Mouse (Mus musculus) cerebellum, adult 2 months (tissue): ENCODE measurements around the gene Zfp773. TPM values are rescaled to one million over a fixed set of nuclear protein-coding genes. Genes with fewer than 3 reads are reported as not detected.
A peak's percentile ranks its signal among the peaks of the same experiment; 100 is the strongest.

Experiments used
- DNase-seq, 2 experiments: peaks; one replicate each; pipeline ENCODE4 v3.0.0; 2021
- H3K27ac ChIP-seq: fragments of 200-500 bp; 2 replicates; pipeline ENCODE4 v1.5.1; 2012; ENCODE audit warnings: low read length, control low read depth, inconsistent platforms; ENCODE audit not compliant: insufficient read depth
- H3K27me3 ChIP-seq: fragments of 200-500 bp; 2 replicates; pipeline ENCODE4 v1.6.1; 2012; ENCODE audit warnings: inconsistent platforms, mild to moderate bottlenecking, low read length, moderate library complexity; ENCODE audit not compliant: control insufficient read depth, insufficient read depth
- H3K4me1 ChIP-seq: fragments of 200-500 bp; 2 replicates; pipeline ENCODE4 v1.6.1; 2011; ENCODE audit warnings: low read length; ENCODE audit not compliant: control insufficient read depth, insufficient read depth
- H3K4me3 ChIP-seq: fragments of 200-500 bp; replicated peaks from 2 replicates; pipeline ENCODE3; 2011; ENCODE audit warnings: mild to moderate bottlenecking, low read depth, low read length, control low read depth; ENCODE audit not compliant: insufficient read depth
- CTCF ChIP-seq: fragments of 200-500 bp; IDR thresholded peaks from 2 replicates; pipeline ENCODE4 v1.5.1; 2011; ENCODE audit warnings: low read depth, mild to moderate bottlenecking, control low read depth, low read length, moderate library complexity, borderline replicate concordance; ENCODE audit not compliant: insufficient read depth
- POLR2A ChIP-seq: fragments of 200-500 bp; IDR thresholded peaks from 2 replicates; pipeline ENCODE4 v1.6.1; 2011; ENCODE audit warnings: low read length, control low read depth, borderline replicate concordance; ENCODE audit not compliant: insufficient read depth
- WGBS: fragments of 180-500 bp; shearing (Covaris S2); methylation state at CpG from one replicate; pipeline ENCODE4 v1.1.7; 2018; 5-methylcytosine and 5-hydroxymethylcytosine counted together
- polyA plus RNA-seq: library from polyadenylated mRNA; depleted of rRNA; stranded (reverse); fragments of >200 nt; gene quantifications from 2 replicates; pipeline ENCODE4 v1.2.3, GENCODE M21; 2012; rRNA removed

The Zfp773 gene
- polyA plus RNA-seq, 1 experiment, result 1.3 TPM

DNA sequence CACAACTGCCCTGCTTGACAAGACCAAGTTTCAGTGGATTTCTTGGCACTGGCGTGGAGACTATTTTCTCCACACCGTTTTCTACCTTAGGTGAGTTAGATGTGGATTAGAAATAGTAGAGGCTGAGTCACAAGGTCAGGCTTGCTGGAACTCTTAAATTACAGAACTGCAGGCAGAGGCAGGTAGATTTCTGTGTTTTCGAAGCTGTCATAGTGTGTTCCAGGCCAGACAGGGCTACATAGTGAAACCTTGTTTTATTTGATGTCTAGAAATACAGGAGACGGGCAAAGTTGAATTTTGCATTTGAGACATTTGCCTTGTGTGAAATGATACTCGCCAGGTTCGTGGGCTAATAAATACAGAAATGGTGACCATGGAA, 15.0 kb downstream of the Zfp773 start:
- peak overlapping the region; percentile 6 for H3K4me3 ChIP-seq
- DNase-seq, result no peak
- H3K27me3 ChIP-seq, result no peaks in the 10 kb centered on the region
- H3K27ac ChIP-seq, result no peak overlapping the region
- H3K4me1 ChIP-seq, result no peaks in the 10 kb centered on the region; the same call in 1 of the 2 replicates
- WGBS, result 46% methylated on average over 6 of the region's 6 CpGs
- TF ChIP-seq POLR2A (no peak), CTCF (no peak)

DNA sequence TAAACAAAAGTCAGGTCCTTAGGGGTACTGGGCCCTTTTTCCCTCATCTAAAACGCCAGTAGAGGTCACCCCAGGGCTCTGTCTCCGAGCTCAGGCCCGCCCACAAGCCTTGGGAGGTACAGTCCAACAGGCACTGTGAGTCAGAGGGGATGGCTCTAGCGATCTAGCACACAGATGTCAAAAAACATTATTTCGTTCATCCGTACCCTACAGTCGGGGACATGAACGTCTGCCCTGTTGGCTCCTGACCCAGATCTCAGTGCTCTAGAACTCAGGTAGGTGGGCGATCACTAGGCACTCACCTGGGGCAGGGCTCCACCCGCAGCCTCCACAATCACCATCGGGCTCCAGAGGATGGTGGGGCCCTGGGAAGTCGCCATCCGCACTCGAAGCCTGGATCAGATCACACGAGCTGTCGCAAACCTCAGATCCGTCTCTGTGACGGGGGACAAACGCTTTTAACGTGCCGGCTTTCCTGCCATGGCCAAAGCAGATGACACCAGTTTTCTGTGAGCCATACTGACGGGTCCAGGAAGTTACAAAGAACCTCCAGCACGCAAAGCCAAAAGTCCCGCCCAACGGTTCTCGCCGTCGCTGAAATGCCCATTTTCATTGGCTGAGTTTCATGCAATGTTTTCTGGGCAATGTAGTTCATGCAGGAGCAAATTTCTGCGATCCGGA, 15.5 kb downstream of the Zfp773 start, which contains the start of gene Zfp954:
Gene Zfp954, minus strand, starts transcription at position 568 of the 681 bp plus-strand sequence.
- TF ChIP-seq CTCF (peak; percentile 43; the same call in 1 of the 2 replicates), POLR2A (peak; percentile 68; the same call in 1 of the 2 replicates)
- WGBS, result under 1% methylated on average over 30 of the region's 30 CpGs
- no peaks in the 10 kb centered on the region; the same call in 1 of the 2 replicates for H3K4me1 ChIP-seq
- peak; percentile 88 to 91 for DNase-seq
- no peak within 1 kb of the TSS for H3K27ac ChIP-seq
- no peaks in the 10 kb centered on the region for H3K27me3 ChIP-seq
- peak within 1 kb of the TSS; percentile 76 for H3K4me3 ChIP-seq

DNA sequence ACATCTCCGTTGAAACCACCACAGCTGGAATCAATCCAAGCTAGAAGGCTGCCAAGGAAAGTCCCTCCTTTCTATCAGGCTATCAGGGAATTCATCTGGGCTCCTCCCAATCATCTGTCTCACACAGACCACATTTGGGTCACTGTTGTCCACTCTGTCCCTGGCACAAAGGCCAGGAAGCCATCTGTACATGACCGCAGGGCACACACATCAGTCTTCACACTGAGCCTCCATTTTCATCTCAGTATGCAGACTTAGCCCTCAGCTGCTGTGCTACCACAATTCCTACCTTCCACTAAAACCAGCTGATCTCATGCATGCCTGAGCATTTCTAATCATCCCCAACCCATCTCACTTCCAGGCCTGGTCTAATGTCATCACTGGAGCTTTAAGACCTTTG, 18.1 kb downstream of the Zfp773 start:
- no peak for DNase-seq
- Histone ChIP-seq H3K27me3 (no peaks in the 10 kb centered on the region), H3K4me1 (no peaks in the 10 kb centered on the region; the same call in 1 of the 2 replicates), H3K4me3 (no peak overlapping the region), H3K27ac (no peak overlapping the region)
- no peak for TF ChIP-seq POLR2A
- TF ChIP-seq CTCF, result no peak
- 31% methylated on average over 2 of the region's 2 CpGs for WGBS

DNA sequence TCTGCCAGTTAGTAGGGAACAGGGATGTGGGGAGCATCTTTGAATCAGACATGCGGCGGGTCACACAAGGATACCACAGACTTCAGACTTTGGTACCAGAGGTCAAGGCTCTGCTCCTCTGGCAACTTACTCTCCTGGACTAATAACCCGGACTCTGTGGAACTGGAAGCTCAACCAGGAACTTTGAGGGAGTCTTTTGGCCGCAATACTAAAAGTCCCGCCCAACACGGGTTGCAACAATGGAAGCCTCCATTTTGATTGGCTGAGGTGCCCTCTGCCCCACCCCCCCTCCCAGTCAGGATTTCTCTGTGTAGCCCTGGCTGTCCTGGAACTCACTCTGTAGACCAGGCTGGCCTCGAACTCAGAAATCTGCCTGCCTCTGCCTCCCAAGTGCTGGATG, 28.1 kb downstream of the Zfp773 start:
- Histone ChIP-seq H3K4me3 (no peak overlapping the region), H3K4me1 (no peaks in the 10 kb centered on the region), H3K27ac (no peak overlapping the region), H3K27me3 (no peaks in the 10 kb centered on the region)
- WGBS, result 92% methylated on average over 7 of the region's 7 CpGs
- TF ChIP-seq POLR2A (no peak), CTCF (no peak)
- DNase-seq, result no peak

Other genes starting within 250 kb of the Zfp773 start
- not detected in 2 replicates for gene Aurkc, start 141.5 kb downstream of the Zfp773 start, polyA plus RNA-seq
- gene Zfp954, start 15.3 kb downstream of the Zfp773 start, polyA plus RNA-seq, result 16.1 and 17.3 TPM in 2 replicates
- 4.1 and 4.3 TPM in 2 replicates for gene Zfp418, start 34.6 kb upstream of the Zfp773 start, polyA plus RNA-seq
- gene Zfp772, start 73.2 kb upstream of the Zfp773 start, polyA plus RNA-seq, result 11.8 and 12.1 TPM in 2 replicates
- gene Vmn2r29, start 110.6 kb upstream of the Zfp773 start, polyA plus RNA-seq, result 3.8 and 3.9 TPM in 2 replicates
- gene Gm45844, start 141.5 kb upstream of the Zfp773 start, polyA plus RNA-seq, result 7.8 and 8.2 TPM in 2 replicates
- gene Clcn4, start 164.1 kb upstream of the Zfp773 start, polyA plus RNA-seq, result 89.4 and 92.1 TPM in 2 replicates
- gene Vmn2r30, start 200.9 kb upstream of the Zfp773 start, polyA plus RNA-seq, result 0.03 TPM in 1 of 2 replicates, not detected in the other
- not detected in 2 replicates for gene Gm45783, start 237.8 kb upstream of the Zfp773 start, polyA plus RNA-seq